Mouse (Mus musculus) myocyte (in vitro differentiated cells): ENCODE results near the gene Hcfc2.
A peak's percentile ranks its signal among the peaks of the same experiment; 100 is the strongest.

ENCODE experiments used
- POLR2A ChIP-seq: IDR thresholded peaks from one replicate; pipeline ENCODE4 v1.6.1; 2011; ENCODE audit warnings: low read depth, mild to moderate bottlenecking, control low read depth, moderate library complexity; ENCODE audit not compliant: insufficient read length
- REST ChIP-seq: IDR thresholded peaks from one replicate; pipeline ENCODE4 v1.6.1; 2011; ENCODE audit warnings: mild to moderate bottlenecking, control low read depth, moderate library complexity; ENCODE audit not compliant: insufficient read depth, insufficient read length
- TCF12 ChIP-seq: IDR thresholded peaks from one replicate; pipeline ENCODE4 v1.6.1; 2011; ENCODE audit warnings: mild to moderate bottlenecking, control low read depth; ENCODE audit not compliant: poor library complexity, insufficient read depth, severe bottlenecking
- USF1 ChIP-seq: IDR thresholded peaks from one replicate; pipeline ENCODE4 v1.6.1; 2011; ENCODE audit warnings: low read depth, mild to moderate bottlenecking, control low read depth, moderate library complexity

DNA sequence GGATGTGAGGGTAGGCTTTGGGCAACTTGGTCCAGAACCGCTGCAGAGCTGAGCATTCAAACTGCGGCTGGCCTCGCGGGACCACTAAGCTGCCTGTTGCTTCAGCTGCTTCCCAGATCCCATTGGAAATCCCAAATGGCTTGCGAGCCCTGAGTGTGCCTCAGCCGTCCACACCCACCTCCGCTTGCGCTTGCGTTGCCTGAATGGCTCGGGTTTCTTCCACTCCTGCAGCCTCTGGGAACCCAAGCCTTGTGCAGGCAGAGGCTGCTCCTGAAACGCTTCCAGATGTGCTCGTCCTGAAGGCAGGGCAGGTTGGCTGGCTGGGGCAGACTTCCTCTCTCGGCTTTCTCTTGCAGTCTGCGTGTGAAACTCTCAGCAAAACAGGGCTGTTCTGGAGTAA lies 5.5 kb upstream of the Hcfc2 start, which contains the start of gene Glt8d2:
- peak; percentile 55 for TF ChIP-seq POLR2A
- no peak for TF ChIP-seq TCF12
- no peak for TF ChIP-seq REST
- TF ChIP-seq USF1, result no peak
